Mouse (Mus musculus) lung, adult 2 months (tissue): ENCODE results near the gene H2-T24.

Experiments
- CTCF ChIP-seq: fragments of 200-500 bp; IDR thresholded peaks from 2 replicates; pipeline ENCODE4 v1.5.1; 2011; ENCODE audit warnings: mild to moderate bottlenecking, low read length, control low read depth; ENCODE audit not compliant: insufficient read depth
- POLR2A ChIP-seq: fragments of 200-500 bp; IDR thresholded peaks from 2 replicates; pipeline ENCODE4 v1.6.1; 2011; ENCODE audit warnings: low read depth, mild to moderate bottlenecking, control low read depth, low read length, borderline replicate concordance; ENCODE audit errors: extremely low read depth

GRCm38 (mm10) chr17:36025197-36025596 lies 4.8 kb upstream of the H2-T24 start:
- no peak for TF ChIP-seq POLR2A
- TF ChIP-seq CTCF, result no peak
